ENCODE assay signal across 8 mouse cellular contexts in the genomic region with DNA sequence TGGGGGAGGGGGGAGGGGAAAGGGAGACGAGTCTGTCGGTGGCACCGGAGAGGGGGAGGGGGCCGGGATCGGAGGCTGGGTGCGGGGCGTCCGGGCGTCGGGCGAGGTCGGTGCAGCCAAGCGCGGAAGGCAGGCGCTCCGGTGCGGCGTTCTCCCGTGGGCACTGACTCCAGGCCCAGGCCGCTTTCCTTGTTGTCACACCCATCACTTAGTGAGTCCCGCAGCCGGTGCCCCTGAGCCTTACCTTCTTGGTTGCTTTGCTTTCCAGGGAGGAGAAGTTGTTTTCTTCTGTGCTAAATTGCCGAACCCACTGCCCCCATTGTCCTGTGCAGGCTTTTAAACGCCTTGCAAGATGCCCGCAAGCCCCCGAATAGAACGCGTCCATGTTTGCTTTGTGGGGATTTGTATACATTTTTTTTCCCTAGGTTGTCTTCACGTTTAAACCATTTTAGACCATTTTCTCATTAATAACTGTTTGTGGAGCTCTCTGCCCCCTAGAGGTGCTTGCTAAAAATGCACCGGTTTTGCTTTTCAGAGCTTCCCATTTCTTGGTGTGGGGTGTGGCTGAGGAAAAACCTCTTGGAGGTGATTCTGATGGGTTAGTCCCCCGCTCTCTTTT. TPM values are rescaled to one million over a fixed set of nuclear protein-coding genes. Genes with fewer than 3 reads are reported as not detected.
DNase-seq lines count a peak whose midpoint lies in the region; ATAC-seq lines count a peak whose summit lies in the region.

No protein-coding gene starts in this region.

- DNase-seq in brain, embryonic 18.5 days (ENCODE audit: low read depth, low spot score), result peak; percentile 69
- DNase-seq in spleen, adult 12 weeks (ENCODE audit: low spot score), result peak; percentile 49

- peak overlapping the region; percentile 91 for H3K27ac ChIP-seq in heart, embryonic 11.5 days (ENCODE audit: low read depth, low read length)
- peak overlapping the region; percentile 86 for H3K27ac ChIP-seq in kidney, embryonic 14.5 days (ENCODE audit: low read depth, low read length)
- peak overlapping the region; percentile 79 for H3K27ac ChIP-seq in limb, embryonic 13.5 days
- H3K27ac ChIP-seq in midbrain, embryonic 15.5 days, result peak overlapping the region; percentile 95

- no peaks in the 10 kb centered on the region for H3K27me3 ChIP-seq in heart, embryonic 11.5 days (ENCODE audit: control insufficient read depth, insufficient read depth, low read length)
- H3K27me3 ChIP-seq in kidney, embryonic 14.5 days (ENCODE audit: control insufficient read depth, insufficient read depth, low read length), result no peaks in the 10 kb centered on the region
- no peaks in the 10 kb centered on the region for H3K27me3 ChIP-seq in limb, embryonic 13.5 days
- H3K27me3 ChIP-seq in midbrain, embryonic 15.5 days (replicated peaks), result no peaks in the 10 kb centered on the region

- peaks cover 21% of the 10 kb centered on the region for H3K4me1 ChIP-seq in heart, embryonic 11.5 days (ENCODE audit: control insufficient read depth, insufficient read depth, low read length)
- 0 out of 2 replicates have a peak, but pooled peaks cover 11% of the 10 kb centered on the region for H3K4me1 ChIP-seq in kidney, embryonic 14.5 days (ENCODE audit: control insufficient read depth, insufficient read depth, low read length)
- H3K4me1 ChIP-seq in limb, embryonic 13.5 days, result peaks cover 3% of the 10 kb centered on the region; the same call in 1 of the 2 replicates
- H3K4me1 ChIP-seq in midbrain, embryonic 15.5 days, result peaks cover 24% of the 10 kb centered on the region

- no peaks in the 10 kb centered on the region for H3K36me3 ChIP-seq in heart, embryonic 11.5 days (ENCODE audit: control insufficient read depth, insufficient read depth, low read length)
- H3K36me3 ChIP-seq in kidney, embryonic 14.5 days (ENCODE audit: control insufficient read depth, insufficient read depth, low read length), result no peaks in the 10 kb centered on the region
- no peaks in the 10 kb centered on the region for H3K36me3 ChIP-seq in limb, embryonic 13.5 days
- H3K36me3 ChIP-seq in midbrain, embryonic 15.5 days (replicated peaks), result peaks cover 3% of the 10 kb centered on the region; the same call in 1 of the 2 replicates

- peak overlapping the region; percentile 83 for H3K9ac ChIP-seq in heart, embryonic 11.5 days (ENCODE audit: low read depth, low read length)
- peak overlapping the region; percentile 64 for H3K9ac ChIP-seq in kidney, embryonic 14.5 days (ENCODE audit: low read depth, low read length)
- H3K9ac ChIP-seq in limb, embryonic 13.5 days, result peak overlapping the region; percentile 74
- H3K9ac ChIP-seq in midbrain, embryonic 15.5 days, result peak overlapping the region; percentile 82

- WGBS in heart, embryonic 11.5 days (ENCODE audit: insufficient replicate concordance), result under 1% methylated on average over 19 of the region's 31 CpGs
- 0% methylated on average over 26 of the region's 31 CpGs for WGBS in kidney, embryonic 14.5 days
- WGBS in limb, embryonic 13.5 days, result under 1% methylated on average over 29 of the region's 31 CpGs
- under 1% methylated on average over 28 of the region's 31 CpGs for WGBS in midbrain, embryonic 15.5 days

- peak overlapping the region; percentile 86 for H3K4me3 ChIP-seq in heart, embryonic 11.5 days (ENCODE audit: low read depth, low read length)
- H3K4me3 ChIP-seq in kidney, embryonic 14.5 days (ENCODE audit: low read length), result peak overlapping the region; percentile 84
- peak overlapping the region; percentile 78 for H3K4me3 ChIP-seq in limb, embryonic 13.5 days
- peak overlapping the region; percentile 73 for H3K4me3 ChIP-seq in midbrain, embryonic 15.5 days

- H3K9me3 ChIP-seq in heart, embryonic 11.5 days (replicated peaks; ENCODE audit: control insufficient read depth, low read length), result no peaks in the 10 kb centered on the region
- H3K9me3 ChIP-seq in kidney, embryonic 14.5 days (ENCODE audit: control insufficient read depth, low read length), result no peaks in the 10 kb centered on the region
- H3K9me3 ChIP-seq in limb, embryonic 13.5 days, result no peaks in the 10 kb centered on the region
- H3K9me3 ChIP-seq in midbrain, embryonic 15.5 days, result no peaks in the 10 kb centered on the region

- peak overlapping the region; percentile 62 for H3K4me2 ChIP-seq in heart, embryonic 11.5 days
- H3K4me2 ChIP-seq in kidney, embryonic 14.5 days (replicated peaks; ENCODE audit: low read depth, low read length), result peak overlapping the region; percentile 60
- peak overlapping the region; percentile 67 for H3K4me2 ChIP-seq in limb, embryonic 13.5 days (replicated peaks)
- peak overlapping the region; percentile 52 for H3K4me2 ChIP-seq in midbrain, embryonic 15.5 days

- peak; percentile 68 for ATAC-seq in CD4-positive, CD25-positive, alpha-beta regulatory T cell, adult 4 months
- peak; percentile 73 for ATAC-seq in erythroblast, adult 5-6 weeks (replicated peaks; ENCODE audit: low FRiP score, poor library complexity, severe bottlenecking)
- peak; percentile 55 for ATAC-seq in heart, embryonic 11.5 days (replicated peaks; ENCODE audit: insufficient number of reproducible peaks, low FRiP score, low TSS enrichment)
- ATAC-seq in kidney, embryonic 14.5 days (ENCODE audit: low FRiP score, low TSS enrichment), result peak; percentile 78
- peak; percentile 79 for ATAC-seq in limb, embryonic 13.5 days (ENCODE audit: low FRiP score, low read depth)
- ATAC-seq in midbrain, embryonic 15.5 days (replicated peaks), result peak; percentile 81

RNA-seq across cellular contexts. Expression of a gene that starts 0.5 kb away (rescaled TPM):
- polyA plus RNA-seq in CD4-positive, CD25-positive, alpha-beta regulatory T cell, adult 4 months (2017; shearing (Covaris generic)), result 10 to 100 TPM; 14.1 to 19.3 TPM
- 11.5 and 19.0 TPM in 2 replicates for total RNA-seq in erythroblast, adult 5-6 weeks (2015; ENCODE audit: low replicate concordance)
- total RNA-seq in erythroblast, adult 5-6 weeks (2017; ENCODE audit: low replicate concordance), result 16.4 and 19.4 TPM in 2 replicates
- 45.5 and 46.4 TPM in 2 replicates for polyA plus RNA-seq in heart, embryonic 11.5 days (2014; fragmentation: Nextera tagmentation; extraction: Ambion mirVana)
- polyA plus RNA-seq in kidney, embryonic 14.5 days (2014; fragmentation: Nextera tagmentation; extraction: Ambion mirVana), result 16.2 and 38.2 TPM in 2 replicates
- polyA plus RNA-seq in limb, embryonic 13.5 days (2015; fragmentation: Nextera tagmentation; extraction: Ambion mirVana), result 21.7 and 25.9 TPM in 2 replicates
- 162 and 180 TPM in 2 replicates for polyA plus RNA-seq in midbrain, embryonic 15.5 days (2015; fragmentation: Nextera tagmentation; extraction: Ambion mirVana)

Comparison
In these comparisons a context has a peak if more than half of its experiments do, and no peak if none do; other contexts are left out.
1. Peak in every context shown above with its lines: DNase-seq, ATAC-seq, H3K4me3 ChIP-seq and H3K27ac ChIP-seq.